8 mouse cellular contexts compared by ENCODE assay signal in the genomic region with DNA sequence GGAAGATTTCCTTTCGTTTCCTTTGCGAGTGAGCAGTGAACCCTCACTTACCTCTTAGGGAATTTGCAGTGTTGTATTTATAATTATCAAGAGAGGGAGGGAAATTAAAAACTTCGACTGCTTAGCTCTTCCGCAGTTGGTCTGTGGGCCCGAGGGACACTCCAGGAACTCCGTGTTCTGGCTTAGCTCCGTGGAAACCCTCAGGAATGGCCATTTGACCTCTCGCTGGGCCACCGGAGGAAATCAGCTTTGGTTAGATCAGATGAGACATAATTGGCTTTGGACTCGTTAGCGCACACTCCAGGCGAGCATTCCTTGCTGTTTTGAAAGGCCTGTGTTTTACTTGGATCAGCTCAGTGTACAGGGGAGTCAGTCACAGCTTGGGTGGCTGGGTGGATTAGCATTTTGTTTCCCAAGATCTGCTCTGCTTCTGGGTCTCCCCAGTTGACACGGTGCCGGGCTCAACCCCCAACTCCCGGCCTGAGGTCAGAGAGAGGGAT.
DNase-seq lines count a peak whose midpoint lies in the region; ATAC-seq lines count a peak whose summit lies in the region.

No protein-coding gene starts in this region.

- H3K9ac ChIP-seq in intestine, embryonic 16.5 days (ENCODE audit: low read depth, low read length) = no peak overlapping the region
- H3K9ac ChIP-seq in liver, embryonic 15.5 days = no peak overlapping the region

- ATAC-seq in intestine, embryonic 16.5 days = peak; percentile 3; the same call in 1 of the 2 replicates
- ATAC-seq in liver, embryonic 15.5 days (ENCODE audit: insufficient read depth) = no peak

- 0 out of 2 replicates have a peak, but pooled peaks cover 2% of the 10 kb centered on the region for H3K4me1 ChIP-seq in intestine, embryonic 16.5 days (ENCODE audit: control insufficient read depth, insufficient read depth, low read length)
- H3K4me1 ChIP-seq in liver, embryonic 15.5 days (replicated peaks) = 0 out of 2 replicates have a peak, but pooled peaks cover 4% of the 10 kb centered on the region

- peak overlapping the region; percentile 26 for H3K4me3 ChIP-seq in intestine, embryonic 16.5 days (ENCODE audit: low read length)
- H3K4me3 ChIP-seq in liver, embryonic 15.5 days (replicated peaks) = no peak overlapping the region

- H3K9me3 ChIP-seq in intestine, embryonic 16.5 days (ENCODE audit: control insufficient read depth, low read length) = no peaks in the 10 kb centered on the region
- H3K9me3 ChIP-seq in liver, embryonic 15.5 days (replicated peaks) = no peaks in the 10 kb centered on the region

- peak overlapping the region; percentile 45 for H3K4me2 ChIP-seq in intestine, embryonic 16.5 days (ENCODE audit: low read depth, low read length)
- H3K4me2 ChIP-seq in liver, embryonic 15.5 days = peak overlapping the region; percentile 18; the same call in 1 of the 2 replicates

- peak; percentile 6 for DNase-seq in cerebellum, adult 8-10 months
- no peak for DNase-seq in cerebellum, adult 11 months
- DNase-seq in cerebellum, postnatal 10 days = peak; percentile 16 to 25
- DNase-seq in heart, adult 11 months = peak; percentile 98
- DNase-seq in retina, embryonic 14.5 days (ENCODE audit: low spot score) = peak; percentile 69
- no peak for DNase-seq in T-cell, adult 2 months (ENCODE audit: low spot score)

- no peak overlapping the region for H3K27ac ChIP-seq in intestine, embryonic 16.5 days (ENCODE audit: low read length)
- no peak overlapping the region for H3K27ac ChIP-seq in liver, embryonic 15.5 days (replicated peaks)

- no peaks in the 10 kb centered on the region for H3K36me3 ChIP-seq in intestine, embryonic 16.5 days (ENCODE audit: control insufficient read depth, insufficient read depth, low read length)
- H3K36me3 ChIP-seq in liver, embryonic 15.5 days (replicated peaks) = no peaks in the 10 kb centered on the region

- 40% methylated on average over 15 of the region's 15 CpGs for WGBS in intestine, embryonic 16.5 days
- 49% methylated on average over 15 of the region's 15 CpGs for WGBS in liver, embryonic 15.5 days (ENCODE audit: insufficient replicate concordance)

- H3K27me3 ChIP-seq in intestine, embryonic 16.5 days (replicated peaks; ENCODE audit: control insufficient read depth, insufficient read depth, low read length) = no peaks in the 10 kb centered on the region
- no peaks in the 10 kb centered on the region for H3K27me3 ChIP-seq in liver, embryonic 15.5 days

Comparison
In these comparisons a context has a peak if more than half of its experiments do, and no peak if none do; other contexts are left out.
1. DNase-seq: peak in cerebellum, adult 8-10 months (single experiment), cerebellum, postnatal 10 days (2 of 2), heart, adult 11 months (single experiment) and retina, embryonic 14.5 days (single experiment); none in cerebellum, adult 11 months (single experiment) and T-cell, adult 2 months (single experiment).